Mouse (Mus musculus): Measurements from ENCODE around the gene Sapcd1. TPM values are rescaled to one million over a fixed set of nuclear protein-coding genes. Genes with fewer than 3 reads are reported as not detected.
A peak's percentile ranks its signal among the peaks of the same experiment; 100 is the strongest.
"Not testable (repeated sequence)": the region's sequence is repeated elsewhere in the genome, so short reads cannot be mapped to it uniquely, and the experiment has no call there.

Sapcd1 gene
- polyA plus RNA-seq, 1 experiment from 2014 or later, result 5.2 TPM

DNA sequence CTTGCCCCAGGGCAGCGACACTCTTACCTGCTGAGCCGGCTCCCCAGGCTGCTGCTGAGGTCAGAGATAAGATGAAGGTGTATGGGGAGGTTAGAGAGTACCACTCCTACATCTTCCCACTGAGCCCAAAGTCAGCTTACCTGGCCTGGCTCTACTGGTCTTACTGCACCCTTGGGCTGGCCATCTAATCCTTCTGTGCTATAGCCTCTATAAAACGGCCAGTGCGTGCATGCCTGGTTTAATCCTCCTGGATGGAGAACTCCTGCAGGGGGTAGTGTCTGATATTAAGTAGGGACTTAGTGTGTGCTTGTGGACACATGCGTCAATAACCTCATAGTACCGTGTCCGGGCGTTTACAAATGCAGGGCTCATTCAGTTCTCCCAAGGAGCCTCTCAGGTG, 7.3 kb downstream of the Sapcd1 start:
- peaks cover 44% of the 10 kb centered on the region for H3K4me1 ChIP-seq (replicated peaks)
- no peaks in the 10 kb centered on the region for H3K9me3 ChIP-seq
- no peak overlapping the region; the same call in 1 of the 2 replicates for H3K27ac ChIP-seq
- 91% methylated on average over 8 of the region's 8 CpGs for WGBS
- DNase-seq (ENCODE audit: low spot score), result no peak
- H3K4me3 ChIP-seq, result no peak overlapping the region; the same call in 1 of the 2 replicates
- no peaks in the 10 kb centered on the region for H3K27me3 ChIP-seq (ENCODE audit: insufficient read depth, poor library complexity, severe bottlenecking)
- H3K36me3 ChIP-seq, result peaks cover 31% of the 10 kb centered on the region

GRCm38 (mm10) chr17:35019894-35020293, 7.9 kb downstream of the Sapcd1 start:
- Histone ChIP-seq H3K36me3 (peaks cover 37% of the 10 kb centered on the region), H3K27me3 (ENCODE audit: insufficient read depth, poor library complexity, severe bottlenecking) (no peaks in the 10 kb centered on the region), H3K4me3 (no peak overlapping the region), H3K27ac (0 out of 2 replicates have a peak overlapping the region, but pooled peaks have one; percentile 35), H3K4me1 (replicated peaks) (peaks cover 40% of the 10 kb centered on the region), H3K9me3 (no peaks in the 10 kb centered on the region)
- WGBS, result 80% methylated on average over 11 of the region's 11 CpGs
- no peak for DNase-seq (ENCODE audit: low spot score)

DNA sequence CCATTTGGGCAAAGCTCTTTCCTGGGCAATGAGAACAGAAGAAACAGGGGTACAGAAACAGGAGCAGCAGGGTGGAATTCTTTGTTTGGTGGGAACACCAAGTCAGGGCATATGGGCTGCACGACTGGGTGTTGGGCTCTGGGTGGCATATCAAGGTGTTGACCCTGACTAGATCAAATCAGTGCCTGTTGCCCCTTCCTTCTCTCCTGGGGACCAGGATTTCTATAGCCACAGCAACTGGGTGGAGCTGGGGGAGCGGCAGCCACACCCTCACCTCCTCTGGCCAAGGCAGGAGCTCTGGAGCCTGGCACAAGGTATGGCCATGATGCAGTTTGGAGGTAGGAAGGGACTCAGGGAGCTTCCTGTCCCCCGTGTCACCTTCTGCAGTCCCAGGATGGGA, 9.6 kb downstream of the Sapcd1 start:
- 84% methylated on average over 3 of the region's 3 CpGs for WGBS
- DNase-seq (ENCODE audit: low spot score), result no peak
- no peak overlapping the region for H3K27ac ChIP-seq
- H3K4me1 ChIP-seq (replicated peaks), result peaks cover 24% of the 10 kb centered on the region
- H3K9me3 ChIP-seq, result no peaks in the 10 kb centered on the region
- peaks cover 55% of the 10 kb centered on the region for H3K36me3 ChIP-seq
- no peak overlapping the region for H3K4me3 ChIP-seq
- no peaks in the 10 kb centered on the region for H3K27me3 ChIP-seq (ENCODE audit: insufficient read depth, poor library complexity, severe bottlenecking)

DNA sequence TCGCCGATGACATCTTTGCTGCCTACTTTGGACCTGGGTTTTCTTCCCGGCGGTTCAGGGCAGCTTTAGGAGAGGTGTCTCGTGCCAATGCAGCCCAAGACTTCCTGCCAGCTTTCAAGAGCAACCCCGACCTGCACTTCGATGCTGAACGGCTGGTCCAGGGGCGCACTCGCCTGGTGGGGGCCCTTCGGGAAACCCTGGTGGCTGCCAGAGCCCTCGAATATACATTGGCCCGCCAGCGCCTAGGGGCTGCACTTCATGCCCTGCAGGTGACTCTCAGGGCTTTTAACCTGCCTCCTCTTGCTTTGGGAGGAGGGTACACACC, 10.1 kb downstream of the Sapcd1 start:
- peaks cover 24% of the 10 kb centered on the region for H3K4me1 ChIP-seq (replicated peaks)
- no peaks in the 10 kb centered on the region for H3K9me3 ChIP-seq
- no peak overlapping the region for H3K4me3 ChIP-seq
- WGBS, result 73% methylated on average over 14 of the region's 14 CpGs
- H3K36me3 ChIP-seq, result peaks cover 60% of the 10 kb centered on the region
- no peak overlapping the region for H3K27ac ChIP-seq
- no peaks in the 10 kb centered on the region for H3K27me3 ChIP-seq (ENCODE audit: insufficient read depth, poor library complexity, severe bottlenecking)
- no peak for DNase-seq (ENCODE audit: low spot score)

GRCm38 (mm10) chr17:35016791-35017705, 10.8 kb downstream of the Sapcd1 start:
- WGBS, result 80% methylated on average over 10 of the region's 10 CpGs
- H3K27ac ChIP-seq, result no peak overlapping the region
- H3K4me1 ChIP-seq (replicated peaks), result peaks cover 22% of the 10 kb centered on the region
- peaks cover 66% of the 10 kb centered on the region for H3K36me3 ChIP-seq
- H3K4me3 ChIP-seq, result no peak overlapping the region
- H3K9me3 ChIP-seq, result no peaks in the 10 kb centered on the region
- no peaks in the 10 kb centered on the region for H3K27me3 ChIP-seq (ENCODE audit: insufficient read depth, poor library complexity, severe bottlenecking)
- no peak for DNase-seq (ENCODE audit: low spot score)

- DNase-seq (ENCODE audit: low spot score), result no peak
- Histone ChIP-seq H3K27ac (peak within 1 kb of the TSS; percentile 6; the same call in 1 of the 2 replicates), H3K4me1 (replicated peaks) (peaks cover 15% of the 10 kb centered on the region), H3K27me3 (ENCODE audit: insufficient read depth, poor library complexity, severe bottlenecking) (no peaks in the 10 kb centered on the region), H3K4me3 (peak within 1 kb of the TSS; percentile 14; the same call in 1 of the 2 replicates), H3K9me3 (no peaks in the 10 kb centered on the region), H3K36me3 (peaks cover 73% of the 10 kb centered on the region)
- WGBS, result 87% methylated on average over 12 of the region's 12 CpGs
Measured at GRCm38 (mm10) chr17:35016376-35016775, 11.4 kb downstream of the Sapcd1 start, which contains the start of gene Vwa7. Vwa7 (plus strand) TSS chr17:35016579.

DNA sequence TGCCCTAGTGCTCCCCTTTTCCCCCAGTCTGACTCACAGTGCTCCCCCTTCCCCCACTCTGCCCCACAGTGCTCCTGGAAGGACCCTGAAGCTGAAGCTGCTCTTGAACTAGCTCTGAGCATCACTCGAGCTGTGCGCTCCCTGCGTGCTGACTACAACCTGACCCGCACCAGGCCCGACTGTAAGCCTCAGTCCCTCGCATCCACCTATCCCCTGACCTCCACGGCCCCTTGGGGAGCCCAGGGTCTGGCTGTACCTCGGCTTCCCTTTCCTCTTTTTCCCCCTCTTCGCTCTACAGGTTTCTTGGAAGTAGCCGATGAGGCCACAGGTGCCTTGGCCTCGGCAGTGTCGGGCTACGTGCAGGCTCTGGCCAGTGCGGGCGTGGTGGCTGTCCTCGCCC, 12.5 kb downstream of the Sapcd1 start:
- peaks cover 83% of the 10 kb centered on the region for H3K36me3 ChIP-seq
- H3K4me1 ChIP-seq (replicated peaks), result peaks cover 6% of the 10 kb centered on the region; the same call in 1 of the 2 replicates
- 92% methylated on average over 16 of the region's 16 CpGs for WGBS

GRCm38 (mm10) chr17:35013221-35013620, 14.6 kb downstream of the Sapcd1 start:
- Histone ChIP-seq H3K36me3 (peaks cover 97% of the 10 kb centered on the region), H3K4me3 (no peak overlapping the region), H3K4me1 (replicated peaks) (no peaks in the 10 kb centered on the region), H3K27me3 (ENCODE audit: insufficient read depth, poor library complexity, severe bottlenecking) (no peaks in the 10 kb centered on the region), H3K9me3 (no peaks in the 10 kb centered on the region), H3K27ac (no peak overlapping the region)
- no peak for DNase-seq (ENCODE audit: low spot score)
- WGBS, result 84% methylated on average over 6 of the region's 6 CpGs

More for the DNA sequence above, 12.5 kb downstream of the Sapcd1 start:
- Histone ChIP-seq H3K27me3 (ENCODE audit: insufficient read depth, poor library complexity, severe bottlenecking) (no peaks in the 10 kb centered on the region), H3K27ac (peak overlapping the region; percentile 6; the same call in 1 of the 2 replicates), H3K4me3 (peak overlapping the region; percentile 14; the same call in 1 of the 2 replicates), H3K9me3 (no peaks in the 10 kb centered on the region)
- no peak for DNase-seq (ENCODE audit: low spot score)

DNA sequence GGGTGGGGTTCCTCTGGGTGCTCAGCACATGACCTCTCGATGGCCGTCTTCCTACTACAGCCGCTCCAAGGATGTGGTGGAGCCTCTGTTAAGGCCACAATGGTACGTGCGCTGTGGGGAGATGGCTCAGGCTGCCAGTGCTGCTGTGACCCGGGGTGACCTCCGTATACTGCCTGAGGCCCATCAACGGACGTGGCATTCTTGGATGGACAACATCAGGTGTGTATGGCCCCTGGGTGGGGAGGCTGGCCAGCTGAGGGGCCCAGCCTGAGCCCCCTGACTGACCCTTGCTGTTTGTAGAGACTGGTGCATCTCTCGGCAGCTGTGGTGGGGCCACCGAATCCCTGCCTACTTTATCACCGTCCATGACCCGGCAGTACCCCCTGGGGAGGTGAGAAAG, 15.4 kb downstream of the Sapcd1 start:
- Histone ChIP-seq H3K4me1 (replicated peaks) (no peaks in the 10 kb centered on the region), H3K4me3 (no peak overlapping the region), H3K36me3 (peaks cover 100% of the 10 kb centered on the region), H3K9me3 (no peaks in the 10 kb centered on the region), H3K27me3 (ENCODE audit: insufficient read depth, poor library complexity, severe bottlenecking) (no peaks in the 10 kb centered on the region), H3K27ac (no peak overlapping the region)
- DNase-seq (ENCODE audit: low spot score), result no peak
- 90% methylated on average over 13 of the region's 13 CpGs for WGBS

GRCm38 (mm10) chr17:35011440-35011839, 16.4 kb downstream of the Sapcd1 start:
- Histone ChIP-seq H3K27me3 (ENCODE audit: insufficient read depth, poor library complexity, severe bottlenecking) (no peaks in the 10 kb centered on the region), H3K36me3 (peaks cover 100% of the 10 kb centered on the region), H3K27ac (no peak overlapping the region), H3K9me3 (no peaks in the 10 kb centered on the region), H3K4me3 (0 out of 2 replicates have a peak overlapping the region, but pooled peaks have one; percentile 4), H3K4me1 (replicated peaks) (no peaks in the 10 kb centered on the region)
- DNase-seq (ENCODE audit: low spot score), result no peak
- WGBS, result 95% methylated on average over 8 of the region's 8 CpGs

GRCm38 (mm10) chr17:35009586-35009985, 18.2 kb downstream of the Sapcd1 start:
- H3K4me3 ChIP-seq, result no peak overlapping the region
- H3K27me3 ChIP-seq (ENCODE audit: insufficient read depth, poor library complexity, severe bottlenecking), result no peaks in the 10 kb centered on the region
- 93% methylated on average over 7 of the region's 7 CpGs for WGBS
- DNase-seq (ENCODE audit: low spot score), result no peak
- H3K9me3 ChIP-seq, result no peaks in the 10 kb centered on the region
- no peaks in the 10 kb centered on the region for H3K4me1 ChIP-seq (replicated peaks)
- peaks cover 98% of the 10 kb centered on the region for H3K36me3 ChIP-seq
- no peak overlapping the region for H3K27ac ChIP-seq

DNA sequence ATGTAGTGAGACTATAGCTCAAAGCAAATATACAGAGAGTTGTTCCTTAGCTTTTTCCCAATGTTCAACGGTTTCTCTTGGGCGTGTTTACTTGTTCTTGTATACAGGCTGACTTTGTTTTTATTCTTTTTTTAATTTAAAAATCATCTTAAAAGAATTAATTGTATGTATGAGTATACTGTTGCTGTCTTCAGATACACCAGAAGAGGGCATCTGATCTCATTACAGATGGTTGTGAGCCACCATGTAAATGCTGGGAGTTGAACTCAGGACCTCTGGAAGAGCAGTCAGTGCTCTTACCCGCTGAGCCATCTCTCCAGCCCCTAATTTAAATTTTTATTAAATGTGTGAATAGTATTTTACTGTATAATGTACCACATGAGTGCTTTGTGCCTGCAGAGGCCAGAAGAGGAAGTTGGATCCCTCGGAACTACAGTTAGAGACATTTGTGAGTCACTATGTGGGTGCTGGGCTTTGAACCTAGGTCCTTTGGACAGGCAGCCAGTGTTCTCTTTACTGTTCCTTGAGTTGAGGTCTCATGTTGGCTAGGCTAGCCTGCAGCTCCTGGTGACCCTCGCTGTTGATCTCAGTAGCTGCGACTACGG, 20.3 kb downstream of the Sapcd1 start:
- Histone ChIP-seq H3K4me1 (replicated peaks) (peaks cover 18% of the 10 kb centered on the region), H3K9me3 (no peaks in the 10 kb centered on the region), H3K27ac (no peak overlapping the region), H3K36me3 (peaks cover 95% of the 10 kb centered on the region), H3K4me3 (no peak overlapping the region), H3K27me3 (ENCODE audit: insufficient read depth, poor library complexity, severe bottlenecking) (no peaks in the 10 kb centered on the region)
- no peak for DNase-seq (ENCODE audit: low spot score)
- 93% methylated on average over 7 of the region's 7 CpGs for WGBS

DNA sequence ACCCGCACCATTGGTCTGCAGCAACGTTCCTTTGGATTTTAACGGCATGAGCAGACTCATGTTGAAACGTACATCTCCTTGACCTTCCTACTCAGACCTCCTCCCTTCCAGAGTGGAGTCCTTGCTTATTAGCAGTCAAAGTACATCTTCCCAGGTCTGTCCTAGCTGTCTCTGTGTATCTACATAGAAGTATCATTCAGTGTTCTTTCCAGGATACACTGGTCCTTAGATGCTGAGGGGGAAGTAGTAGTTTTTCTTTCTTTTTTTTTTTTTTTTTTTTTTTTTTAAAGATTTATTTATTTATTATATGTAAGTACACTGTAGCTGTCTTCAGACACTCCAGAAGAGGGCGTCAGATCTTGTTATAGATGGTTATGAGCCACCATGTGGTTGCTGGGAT, 21.9 kb downstream of the Sapcd1 start:
- not testable (repeated sequence) for H3K9me3 ChIP-seq; H3K27me3 ChIP-seq (ENCODE audit: insufficient read depth, poor library complexity, severe bottlenecking); H3K4me3 ChIP-seq; H3K27ac ChIP-seq; DNase-seq (ENCODE audit: low spot score)
- WGBS, result 96% methylated on average over 5 of the region's 5 CpGs
- Histone ChIP-seq H3K36me3 (peaks cover 81% of the 10 kb centered on the region), H3K4me1 (replicated peaks) (peaks cover 30% of the 10 kb centered on the region)

Measured in hindbrain, embryonic 10.5 days (tissue).